Mouse (Mus musculus) CH12.LX (cell line): ENCODE data around the gene Etv2. TPM values are rescaled to one million over a fixed set of nuclear protein-coding genes. Genes with fewer than 3 reads are reported as not detected.

ENCODE experiments used
- DNase-seq: peaks from one replicate; pipeline ENCODE4 v3.0.0-alpha.2; 2013; ENCODE audit errors: extremely low read depth
- H3K27ac ChIP-seq: 2 replicates; pipeline ENCODE4 v1.5.1; 2012; ENCODE audit warnings: low read depth, mild to moderate bottlenecking, control low read depth, moderate library complexity; ENCODE audit not compliant: insufficient read depth
- H3K27me3 ChIP-seq: replicated peaks from 2 replicates; pipeline ENCODE3; 2012; ENCODE audit warnings: inconsistent platforms
- H3K36me3 ChIP-seq, 2 experiments: replicated peaks in 1 of 2; 2 replicates each; pipeline versions ENCODE3 to v1.6.1; 2012; ENCODE audit warnings: inconsistent platforms in 1 of 2, low read length in 1 of 2, mild to moderate bottlenecking in 1 of 2, mixed read lengths in 1 of 2, moderate library complexity in 1 of 2; ENCODE audit not compliant: control insufficient read depth in 1 of 2, insufficient read depth in 1 of 2
- H3K4me1 ChIP-seq, 2 experiments: 2 replicates each; pipeline ENCODE4 v1.6.1; 2012; ENCODE audit warnings: inconsistent platforms in 1 of 2, moderate library complexity in 1 of 2; ENCODE audit not compliant: insufficient read depth in 2 of 2, control insufficient read depth in 1 of 2
- H3K4me2 ChIP-seq: 2 replicates; pipeline ENCODE4 v1.6.1; 2012; ENCODE audit warnings: low read depth, mild to moderate bottlenecking, control low read depth; ENCODE audit not compliant: poor library complexity, insufficient read depth, severe bottlenecking
- H3K4me3 ChIP-seq, 3 experiments: fragments of 150-350 bp in 1 of 3; sonication (generic) in 1 of 3; replicated peaks in 1 of 3; 2 replicates each; pipeline versions ENCODE3 to v1.5.1; 2011 to 2012; ENCODE audit warnings: low read depth in 2 of 3, low read length in 2 of 3, mild to moderate bottlenecking in 2 of 3, moderate library complexity in 2 of 3, control low read depth in 1 of 3, improper control_type of control experiment in 1 of 3, inconsistent platforms in 1 of 3, mixed read lengths in 1 of 3; ENCODE audit not compliant: poor library complexity in 1 of 3
- H3K79me2 ChIP-seq: replicated peaks from 2 replicates; pipeline ENCODE4 v1.6.1; 2012; ENCODE audit warnings: mild to moderate bottlenecking, moderate library complexity; ENCODE audit not compliant: control insufficient read depth, poor library complexity, insufficient read depth, severe bottlenecking; ENCODE audit errors: extremely low read depth
- H3K9ac ChIP-seq: 2 replicates; pipeline ENCODE4 v1.6.1; 2012; ENCODE audit warnings: low read depth, mild to moderate bottlenecking, control low read depth, moderate library complexity; ENCODE audit not compliant: insufficient read depth
- H3K9me3 ChIP-seq: replicated peaks from 2 replicates; pipeline ENCODE3; 2012; ENCODE audit warnings: low read length, inconsistent platforms, mixed read lengths
- BHLHE40 ChIP-seq: IDR thresholded peaks from 2 replicates; pipeline ENCODE4 v1.6.1; 2011; ENCODE audit warnings: mild to moderate bottlenecking, low read depth, low read length, improper control_type of control experiment
- CHD1 ChIP-seq: IDR thresholded peaks from 2 replicates; pipeline ENCODE4 v1.6.1; 2012; ENCODE audit warnings: low read depth, low read length, improper control_type of control experiment, inconsistent platforms
- E2F4 ChIP-seq: IDR thresholded peaks from 2 replicates; pipeline ENCODE4 v1.6.1; 2011; ENCODE audit warnings: low read depth, low read length, improper control_type of control experiment; ENCODE audit not compliant: insufficient replicate concordance
- ELF1 ChIP-seq: IDR thresholded peaks from 2 replicates; pipeline ENCODE4 v1.6.1; 2014; ENCODE audit warnings: low read depth, mild to moderate bottlenecking, inconsistent platforms, low read length, improper control_type of control experiment
- GABPA ChIP-seq: IDR thresholded peaks from 2 replicates; pipeline ENCODE4 v1.6.1; 2012; ENCODE audit warnings: low read depth, low read length, improper control_type of control experiment, inconsistent platforms; ENCODE audit not compliant: insufficient replicate concordance
- HCFC1 ChIP-seq: IDR thresholded peaks from 2 replicates; pipeline ENCODE4 v1.6.1; 2012; ENCODE audit warnings: low read depth, mild to moderate bottlenecking, inconsistent platforms, low read length, improper control_type of control experiment
- IRF4 ChIP-seq: IDR thresholded peaks from 2 replicates; pipeline ENCODE4 v1.6.1; 2014; ENCODE audit warnings: low read depth, mild to moderate bottlenecking, inconsistent platforms, low read length, improper control_type of control experiment
- KAT2A ChIP-seq: IDR thresholded peaks from 2 replicates; pipeline ENCODE4 v1.6.1; 2012; ENCODE audit warnings: low read length, improper control_type of control experiment, inconsistent platforms; ENCODE audit not compliant: insufficient replicate concordance
- MAX ChIP-seq: IDR thresholded peaks from 2 replicates; pipeline ENCODE4 v1.6.1; 2011; ENCODE audit warnings: low read length, improper control_type of control experiment
- MAZ ChIP-seq: IDR thresholded peaks from 2 replicates; pipeline ENCODE4 v1.6.1; 2012; ENCODE audit warnings: low read depth, mild to moderate bottlenecking, inconsistent platforms, low read length, improper control_type of control experiment, moderate library complexity
- MXI1 ChIP-seq: IDR thresholded peaks from 2 replicates; pipeline ENCODE4 v1.6.1; 2011; ENCODE audit warnings: mild to moderate bottlenecking, low read depth, low read length, improper control_type of control experiment
- MYC ChIP-seq: IDR thresholded peaks from 2 replicates; pipeline ENCODE4 v1.6.1; 2011; ENCODE audit warnings: low read depth, mild to moderate bottlenecking, improper control_type of control experiment, low read length
- NELFE ChIP-seq: IDR thresholded peaks from 2 replicates; pipeline ENCODE4 v1.6.1; 2011; ENCODE audit warnings: low read depth, low read length, improper control_type of control experiment
- POLR2A ChIP-seq: IDR thresholded peaks from 2 replicates; pipeline ENCODE4 v1.6.1; 2011; ENCODE audit warnings: low read depth, mild to moderate bottlenecking, improper control_type of control experiment, low read length
- SIN3A ChIP-seq: IDR thresholded peaks from 2 replicates; pipeline ENCODE4 v1.6.1; 2012; ENCODE audit warnings: low read length, improper control_type of control experiment, inconsistent platforms
- TBP ChIP-seq: conservative IDR thresholded peaks from 2 replicates; pipeline ENCODE4 v1.6.1; 2011; ENCODE audit warnings: low read depth, low read length, improper control_type of control experiment
- TCF12 ChIP-seq: IDR thresholded peaks from 2 replicates; pipeline ENCODE4 v1.6.1; 2014; ENCODE audit warnings: low read depth, mild to moderate bottlenecking, inconsistent platforms, low read length, improper control_type of control experiment
- ZC3H11A ChIP-seq: IDR thresholded peaks from 2 replicates; pipeline ENCODE4 v1.6.1; 2012; ENCODE audit warnings: low read depth, mild to moderate bottlenecking, inconsistent platforms, low read length, improper control_type of control experiment
- ZMIZ1 ChIP-seq: IDR thresholded peaks from 2 replicates; pipeline ENCODE4 v1.6.1; 2012; ENCODE audit warnings: low read depth, mild to moderate bottlenecking, inconsistent platforms, low read length, improper control_type of control experiment
- dilution Hi-C: fragments of 300-500 bp; cut with MboI; formaldehyde crosslinking; loops from 2 replicates; pipeline ENCODE4 v1.14.3; 2020; ENCODE audit warnings: low sequenced_read_pairs; ENCODE audit not compliant: extremely low pct_unique_long_range_greater_than_20kb, extremely low pct_ligation_motif_present
- in situ Hi-C: fragments of 300-500 bp; cut with MboI; formaldehyde crosslinking; loops from 3 replicates; pipeline ENCODE4 v1.14.3; 2019; ENCODE audit warnings: low sequenced_read_pairs, low pct_ligation_motif_present, low pct_unique_long_range_greater_than_20kb, mixed read lengths
- polyA plus RNA-seq: library from polyadenylated mRNA; unstranded; fragments of >175 nt; gene quantifications from 2 replicates; pipeline ENCODE4 v1.2.1, GENCODE M21; 2012; ENCODE audit warnings: low read depth; ENCODE audit not compliant: insufficient read length
- total RNA-seq, 2 experiments: library from RNA; depleted of rRNA; stranded (reverse); fragments of 300-350 nt in 1 of 2; fragments of >200 nt in 1 of 2; gene quantifications; 2 replicates each; pipeline ENCODE4 v1.2.3; 2012 to 2014

Etv2 gene
- total and polyA plus RNA-seq, 3 experiments: not detected

GRCm38 (mm10) chr7:30626647-30627046 is 9.0 kb downstream of the Etv2 start:
- H3K27ac ChIP-seq: no peak overlapping the region
- no peaks in the 10 kb centered on the region for H3K9me3 ChIP-seq
- no peak for DNase-seq
- dilution Hi-C loops: no loop called here
- H3K4me1 ChIP-seq: peaks cover 16 to 35% of the 10 kb centered on the region in 2 experiments
- H3K27me3 ChIP-seq: no peaks in the 10 kb centered on the region
- peaks cover 24% of the 10 kb centered on the region for H3K79me2 ChIP-seq
- H3K36me3 ChIP-seq: peaks cover 19 to 31% of the 10 kb centered on the region in 2 experiments
- no peak overlapping the region for H3K9ac ChIP-seq
- TF ChIP-seq ZC3H11A (no peak), BHLHE40 (no peak), NELFE (no peak)
- H3K4me2 ChIP-seq: no peak overlapping the region; the same call in 1 of the 2 replicates
- in situ Hi-C loops: no loop called here
- no peak overlapping the region for H3K4me3 ChIP-seq

- peak within 1 kb of the TSS; percentile 88 for H3K4me2 ChIP-seq
- H3K36me3 ChIP-seq: peaks cover 22 to 38% of the 10 kb centered on the region in 2 experiments
- H3K4me3 ChIP-seq: peak within 1 kb of the TSS; percentile 66 to 99 (median 70)
- peaks cover 16 to 35% of the 10 kb centered on the region in 2 experiments for H3K4me1 ChIP-seq
- H3K27ac ChIP-seq: no peak within 1 kb of the TSS
- no peaks in the 10 kb centered on the region for H3K27me3 ChIP-seq
- H3K9ac ChIP-seq: peak within 1 kb of the TSS; percentile 67
- TF ChIP-seq GABPA (peak; percentile 61), IRF4 (peak; percentile 25; the same call in 1 of the 2 replicates), ZMIZ1 (no peak), MXI1 (peak; percentile 52; the same call in 1 of the 2 replicates), TBP (peak; percentile 82), MAX (0 out of 2 replicates have a peak, but pooled peaks have one; percentile 7), E2F4 (no peak), HCFC1 (peak; percentile 88), POLR2A (peak; percentile 89), ZC3H11A (no peak), KAT2A (peak; percentile 66; the same call in 1 of the 2 replicates), NELFE (peak; percentile 82), ELF1 (peak; percentile 89), SIN3A (peak; percentile 73), MYC (0 out of 2 replicates have a peak, but pooled peaks have one; percentile 36), TCF12 (peak; percentile 74), MAZ (no peak), CHD1 (no peak)
- TF ChIP-seq, all 38 proteins: peak for 13
- in situ Hi-C loops: no loop called here
- dilution Hi-C loops: no loop called here
- H3K79me2 ChIP-seq: peaks cover 30% of the 10 kb centered on the region
- peak; percentile 94 for DNase-seq
- no peaks in the 10 kb centered on the region for H3K9me3 ChIP-seq
Measured at GRCm38 (mm10) chr7:30625530-30626384, 9.9 kb downstream of the Etv2 start, which contains the start of gene Cox6b1. TSS of gene Cox6b1 (minus strand) at chr7:30626151.
